Mouse (Mus musculus) heart, adult 2 months (tissue): ENCODE data around the gene Cmah.

ENCODE experiments used
- CTCF ChIP-seq: fragments of 200-600 bp; IDR thresholded peaks from 2 replicates; pipeline ENCODE4 v1.8.1; 2022; ENCODE audit warnings: antibody characterized with exemption, mild to moderate bottlenecking, moderate library complexity
- EP300 ChIP-seq: fragments of 200-500 bp; IDR thresholded peaks from 2 replicates; pipeline ENCODE4 v1.6.1; 2011; ENCODE audit warnings: low read depth, low read length, control low read depth; ENCODE audit not compliant: insufficient read depth
- POLR2A ChIP-seq: fragments of 200-500 bp; IDR thresholded peaks from 2 replicates; pipeline ENCODE4 v1.6.1; 2011; ENCODE audit warnings: mild to moderate bottlenecking, low read depth, low read length, control low read depth; ENCODE audit not compliant: insufficient read depth

DNA sequence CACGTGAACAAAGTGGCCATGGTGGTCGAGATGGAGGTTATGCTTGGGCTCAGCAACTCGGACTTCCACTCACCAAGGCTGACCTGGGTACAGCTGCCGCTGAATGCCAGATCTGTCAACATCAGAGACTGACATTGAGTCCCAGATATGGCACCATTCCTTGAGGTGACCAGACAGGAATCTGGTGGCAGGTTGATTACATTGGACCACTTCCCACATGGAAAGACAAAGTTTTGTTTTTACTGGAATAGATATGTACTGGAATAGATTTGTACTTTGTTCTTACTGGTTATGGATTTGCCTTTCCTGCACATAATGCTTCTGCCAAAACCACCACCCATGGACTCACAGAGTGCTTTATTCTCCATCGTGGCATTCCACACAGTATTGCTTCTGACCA is 27.5 kb downstream of the Cmah start:
- TF ChIP-seq EP300 (no peak), CTCF (no peak), POLR2A (no peak)
